Mouse (Mus musculus) splenic B cell, adult 2 months (primary cell): ENCODE results near the gene Wbp11.
"Not testable (repeated sequence)": the region's sequence is repeated elsewhere in the genome, so short reads cannot be mapped to it uniquely, and the experiment has no call there.

ENCODE experiments used
- DNase-seq: peaks from one replicate; pipeline ENCODE4 v3.0.0-alpha.2; 2011; ENCODE audit warnings: low read depth, low spot score
- H3K27me3 ChIP-seq: 2 replicates; pipeline ENCODE4 v1.6.1; 2012; ENCODE audit warnings: mild to moderate bottlenecking, low read length, moderate library complexity, mixed read lengths; ENCODE audit not compliant: control insufficient read depth, poor library complexity, insufficient read depth, severe bottlenecking
- H3K36me3 ChIP-seq: 2 replicates; pipeline ENCODE4 v1.6.1; 2012; ENCODE audit warnings: mild to moderate bottlenecking, low read length, moderate library complexity, mixed read lengths; ENCODE audit not compliant: control insufficient read depth, poor library complexity, insufficient read depth, severe bottlenecking

The Wbp11 gene

GRCm38 (mm10) chr6:136803093-136803738 is 24.8 kb downstream of the Wbp11 start:
- DNase-seq, result no peak
- Histone ChIP-seq H3K27me3 (no peaks in the 10 kb centered on the region), H3K36me3 (no peaks in the 10 kb centered on the region)

DNA sequence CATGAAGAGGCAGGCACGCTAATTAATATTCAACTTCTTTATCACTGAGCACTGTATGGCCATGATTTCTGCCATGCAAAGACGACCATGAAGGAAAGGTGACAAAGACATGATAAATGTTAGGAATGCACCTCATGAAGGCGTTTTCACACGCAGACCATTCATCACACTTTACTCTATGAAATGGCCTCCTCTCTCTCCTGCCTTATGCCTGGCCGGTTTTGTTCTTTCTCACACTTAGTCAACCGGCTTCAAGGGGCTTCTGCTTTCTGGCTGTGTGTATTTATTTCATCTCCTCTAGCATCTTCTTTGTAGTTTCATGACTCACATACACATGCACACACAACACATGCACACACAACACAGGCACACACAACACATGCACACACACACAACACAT is 26.8 kb downstream of the Wbp11 start:
- Histone ChIP-seq H3K27me3 (no peaks in the 10 kb centered on the region), H3K36me3 (no peaks in the 10 kb centered on the region)
- no peak for DNase-seq

DNA sequence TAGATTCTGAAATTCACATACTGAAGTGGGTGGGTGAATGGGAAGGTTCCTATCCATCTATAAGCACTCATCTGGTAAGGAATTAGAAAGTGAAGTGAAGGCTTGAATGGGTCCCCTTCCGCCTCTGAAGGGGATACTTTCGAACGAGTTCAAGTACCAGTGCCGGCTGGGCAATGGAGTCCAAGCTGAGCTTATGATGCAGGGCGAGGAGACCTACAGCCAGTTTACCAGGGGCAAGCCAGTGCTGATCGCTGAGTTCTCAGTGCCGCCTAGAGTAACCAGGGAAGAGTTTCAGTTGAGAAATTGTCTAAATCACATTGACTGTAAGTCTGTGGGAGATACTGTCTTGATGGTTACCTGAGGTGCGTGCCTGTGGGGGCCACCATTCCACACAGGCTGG is 27.3 kb downstream of the Wbp11 start:
- no peaks in the 10 kb centered on the region for H3K27me3 ChIP-seq
- no peaks in the 10 kb centered on the region for H3K36me3 ChIP-seq
- no peak for DNase-seq

DNA sequence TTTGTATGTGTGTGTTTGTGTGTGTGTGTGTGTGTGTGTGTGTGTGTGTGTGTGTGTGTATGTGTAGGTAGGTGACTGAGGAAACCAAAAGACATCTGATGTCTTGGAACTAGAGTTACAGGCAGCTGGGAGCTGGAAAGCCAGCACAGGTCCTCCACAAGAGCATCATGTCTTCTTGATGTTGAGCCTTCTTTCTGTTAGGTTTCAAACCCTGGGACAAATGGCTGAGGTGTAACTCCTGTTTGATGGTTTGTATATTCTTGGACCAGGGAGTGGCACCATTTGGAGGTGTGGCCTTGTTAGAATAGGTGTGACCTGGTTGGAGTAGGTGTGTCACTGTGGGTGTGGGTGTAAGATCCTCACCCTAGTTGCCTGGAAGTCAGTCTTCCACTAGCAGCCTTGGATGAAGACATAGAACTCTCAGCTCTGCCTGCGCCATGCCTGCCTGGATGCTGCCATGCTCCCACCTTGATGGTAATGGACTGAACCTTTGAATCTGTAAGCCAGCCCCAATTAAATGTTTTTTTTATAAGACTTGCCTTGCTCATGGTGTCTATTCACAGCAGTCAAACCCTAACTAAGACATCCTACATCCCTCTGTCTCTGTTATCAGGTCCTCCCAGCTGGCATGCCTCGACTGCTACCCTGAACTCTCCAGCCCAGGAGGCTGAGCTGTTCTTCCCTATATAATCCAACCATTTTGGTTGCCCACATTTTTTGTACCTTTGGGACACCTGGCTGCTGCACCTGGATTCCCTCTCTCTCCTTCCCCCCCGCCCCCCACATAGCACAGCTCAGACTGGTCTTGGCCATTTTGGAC is 29.9 kb downstream of the Wbp11 start:
- not testable (repeated sequence) for H3K27me3 ChIP-seq, H3K36me3 ChIP-seq, DNase-seq

DNA sequence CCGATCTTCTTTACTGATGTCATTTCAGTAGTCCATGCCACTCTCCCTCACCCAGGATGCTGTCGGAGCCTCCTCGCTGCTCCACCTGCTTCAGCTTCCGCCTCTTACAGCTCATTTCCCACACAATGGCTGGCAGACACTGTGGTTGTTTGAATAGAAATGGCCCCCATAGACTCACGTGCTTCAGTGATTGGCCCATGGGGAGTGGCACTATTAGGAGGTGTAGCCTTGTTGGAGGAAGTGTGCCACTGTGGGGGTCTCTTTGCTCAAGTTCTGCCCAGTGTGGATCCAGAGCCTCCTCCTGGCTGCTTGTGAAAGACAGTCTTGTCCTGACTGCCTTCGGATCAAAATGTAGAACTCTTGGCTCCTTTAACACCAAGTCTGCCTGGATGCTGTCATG is 32.2 kb downstream of the Wbp11 start:
- Histone ChIP-seq H3K36me3 (no peaks in the 10 kb centered on the region), H3K27me3 (0 out of 2 replicates have a peak, but pooled peaks cover 3% of the 10 kb centered on the region)
- no peak for DNase-seq

DNA sequence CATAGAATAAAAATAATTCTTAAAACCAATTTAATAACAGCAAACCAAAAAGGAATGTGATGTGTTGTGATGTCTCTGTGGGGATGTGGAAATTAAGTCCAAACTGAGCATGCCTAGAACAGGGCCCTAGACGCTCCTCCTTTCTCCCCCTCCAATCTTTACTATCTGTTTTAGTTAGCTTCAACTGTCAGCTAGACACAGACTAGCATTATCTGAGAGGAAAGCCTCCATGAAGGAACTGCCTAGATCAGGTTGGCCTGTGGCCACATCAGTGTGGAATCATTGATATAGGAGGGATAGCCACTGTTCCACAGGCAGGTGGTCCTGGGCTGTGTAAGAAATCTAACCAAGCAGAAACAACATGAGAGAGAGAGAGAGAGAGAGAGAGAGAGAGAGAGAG is 32.9 kb downstream of the Wbp11 start:
- no peak for DNase-seq
- no peaks in the 10 kb centered on the region for H3K36me3 ChIP-seq
- 0 out of 2 replicates have a peak, but pooled peaks cover 3% of the 10 kb centered on the region for H3K27me3 ChIP-seq

GRCm38 (mm10) chr6:136793831-136794525 is 34.1 kb downstream of the Wbp11 start:
- peak; percentile 24 for DNase-seq
- Histone ChIP-seq H3K36me3 (no peaks in the 10 kb centered on the region), H3K27me3 (0 out of 2 replicates have a peak, but pooled peaks cover 3% of the 10 kb centered on the region)

DNA sequence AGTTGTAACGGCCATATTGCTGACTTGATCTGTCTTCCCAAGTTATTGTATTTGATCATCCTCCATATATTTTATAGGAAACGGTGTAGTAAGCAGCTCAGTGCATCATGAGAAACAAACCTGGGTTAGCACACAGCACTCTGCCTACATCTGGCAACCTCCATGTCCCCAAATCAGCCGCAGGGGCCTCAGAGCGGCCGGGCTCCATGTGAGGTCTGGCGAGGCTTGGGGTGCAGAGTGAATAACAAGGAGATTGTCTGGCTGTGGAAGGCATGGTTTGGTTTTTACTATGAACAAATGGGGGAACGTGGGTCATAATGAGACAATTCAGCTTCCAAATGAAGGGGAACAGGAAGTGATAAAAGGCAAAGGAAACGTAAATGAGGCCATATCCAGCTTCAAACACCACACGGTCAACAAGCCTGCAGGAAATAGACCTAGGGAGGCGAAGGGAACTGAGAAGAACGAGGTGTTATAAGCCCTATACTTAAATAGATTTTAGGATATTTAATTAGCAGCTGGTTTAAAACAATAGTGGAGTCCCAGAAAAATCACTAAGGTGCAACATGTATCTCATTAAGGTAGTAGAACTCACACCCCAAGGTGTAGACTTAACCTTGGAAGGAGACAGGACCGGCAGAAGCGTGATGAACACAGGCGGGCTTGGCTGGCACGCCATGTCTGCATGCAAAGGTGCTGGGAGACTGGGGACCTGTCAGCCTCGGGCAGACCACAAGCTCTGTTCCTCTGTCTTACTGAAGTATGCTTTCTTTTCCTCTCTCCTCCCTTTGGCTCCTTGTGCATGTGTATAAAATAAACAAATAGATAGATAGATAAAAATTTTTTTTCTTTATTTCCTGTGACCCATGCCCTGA is 34.9 kb downstream of the Wbp11 start:
- Histone ChIP-seq H3K27me3 (0 out of 2 replicates have a peak, but pooled peaks cover 3% of the 10 kb centered on the region), H3K36me3 (no peaks in the 10 kb centered on the region)
- peak; percentile 23 for DNase-seq

DNA sequence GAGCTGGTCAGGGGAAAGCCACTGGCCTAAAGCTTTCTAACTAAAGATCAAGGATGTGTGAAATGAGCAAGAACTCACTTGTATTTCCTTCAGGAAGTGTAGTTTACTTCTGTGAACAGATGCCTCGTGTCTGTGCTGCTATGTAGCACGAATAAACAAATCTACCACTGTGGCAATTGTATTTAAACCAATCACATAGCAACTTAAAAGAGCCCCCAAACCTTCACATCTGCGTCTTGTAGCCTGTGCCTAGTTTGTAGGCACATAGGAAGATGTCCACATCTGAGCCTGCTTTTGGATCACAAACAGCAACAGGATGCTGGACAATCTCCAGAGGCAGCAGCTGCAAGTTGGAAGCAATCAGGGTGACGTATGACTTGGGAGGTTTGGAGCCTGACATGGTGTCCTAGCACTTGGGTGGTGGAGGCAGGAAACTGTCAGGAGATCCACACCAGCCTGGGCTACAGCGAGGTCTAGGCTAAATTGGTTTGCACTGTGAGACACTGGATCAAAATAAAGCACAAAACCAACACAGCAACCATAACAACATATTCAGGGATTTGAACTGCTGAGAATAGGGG is 38.6 kb downstream of the Wbp11 start:
- Histone ChIP-seq H3K27me3 (0 out of 2 replicates have a peak, but pooled peaks cover 3% of the 10 kb centered on the region), H3K36me3 (no peaks in the 10 kb centered on the region)
- no peak for DNase-seq

DNA sequence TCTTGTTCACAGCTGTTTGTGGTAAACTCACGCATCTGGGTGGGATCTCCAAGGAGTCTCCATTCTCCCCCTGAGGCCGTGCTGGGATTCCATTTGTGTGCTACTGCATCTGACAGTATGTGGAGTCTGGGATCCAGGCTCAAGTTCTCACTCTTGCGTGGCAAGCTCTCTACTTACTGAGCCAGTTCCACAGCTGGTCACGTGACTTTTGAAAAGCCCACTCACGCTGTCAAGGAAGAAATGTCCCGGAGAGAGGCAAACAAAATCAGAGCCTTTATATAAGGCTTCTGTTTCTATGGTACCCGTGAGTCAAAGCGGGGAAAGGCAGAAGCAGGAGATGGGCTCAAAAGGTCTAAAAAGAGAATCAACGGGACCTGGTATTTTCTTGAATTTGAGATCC is 45.3 kb downstream of the Wbp11 start:
- no peaks in the 10 kb centered on the region for H3K36me3 ChIP-seq
- no peak for DNase-seq
- no peaks in the 10 kb centered on the region for H3K27me3 ChIP-seq

DNA sequence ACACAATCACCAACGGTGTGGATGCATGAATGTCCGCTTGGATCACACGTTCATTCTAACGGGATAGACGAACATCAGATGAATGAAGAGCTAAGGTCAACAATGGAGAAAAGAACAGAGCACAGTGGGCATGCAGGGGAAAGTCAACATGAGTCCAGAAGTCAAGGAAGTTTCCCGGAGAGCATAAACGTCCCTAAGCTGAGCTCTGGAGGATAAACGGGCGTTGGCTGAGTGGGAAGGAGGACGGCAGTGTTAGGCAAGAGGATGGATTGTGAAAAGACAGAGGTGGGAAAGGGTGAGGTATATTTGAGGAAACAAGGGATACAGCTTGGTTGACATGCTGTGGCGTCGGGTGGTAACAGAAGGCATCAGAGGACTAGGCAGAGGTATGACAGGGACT is 45.9 kb downstream of the Wbp11 start:
- no peaks in the 10 kb centered on the region for H3K36me3 ChIP-seq
- no peak for DNase-seq
- H3K27me3 ChIP-seq, result no peaks in the 10 kb centered on the region

DNA sequence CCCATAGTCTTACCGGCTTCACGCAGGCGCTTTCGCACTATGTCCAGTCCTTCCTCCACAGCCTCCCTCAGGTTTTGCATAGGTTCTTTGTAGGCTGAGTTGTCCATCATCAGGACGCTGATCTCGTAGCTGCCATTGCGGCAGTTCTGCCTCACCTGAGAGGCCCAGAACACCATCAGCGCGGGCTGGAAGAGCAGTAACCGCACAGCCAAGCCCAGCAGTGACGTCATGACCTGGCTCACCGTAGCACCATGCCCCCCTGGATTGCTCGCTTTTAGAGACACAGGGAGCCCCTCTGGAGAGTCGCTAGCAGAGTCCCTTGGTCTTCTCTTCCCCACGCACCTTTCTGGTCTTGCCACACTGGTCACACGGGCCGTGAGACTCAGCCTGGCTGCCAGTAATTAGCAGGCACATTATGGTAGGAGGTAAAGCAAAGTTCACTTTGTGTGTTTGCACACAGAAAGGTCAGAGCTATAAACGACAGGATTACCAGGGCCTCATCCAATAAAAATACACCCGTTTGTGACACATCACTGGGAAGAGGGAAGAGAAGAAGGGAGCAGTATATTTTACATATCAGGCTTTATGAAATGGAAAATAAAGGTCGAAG is 46.6 kb downstream of the Wbp11 start, which contains the start of gene Gucy2c:
TSS of gene Gucy2c (minus strand) at position 389 of the 610 bp plus-strand sequence.
- Histone ChIP-seq H3K36me3 (no peaks in the 10 kb centered on the region), H3K27me3 (no peaks in the 10 kb centered on the region)
- no peak for DNase-seq

DNA sequence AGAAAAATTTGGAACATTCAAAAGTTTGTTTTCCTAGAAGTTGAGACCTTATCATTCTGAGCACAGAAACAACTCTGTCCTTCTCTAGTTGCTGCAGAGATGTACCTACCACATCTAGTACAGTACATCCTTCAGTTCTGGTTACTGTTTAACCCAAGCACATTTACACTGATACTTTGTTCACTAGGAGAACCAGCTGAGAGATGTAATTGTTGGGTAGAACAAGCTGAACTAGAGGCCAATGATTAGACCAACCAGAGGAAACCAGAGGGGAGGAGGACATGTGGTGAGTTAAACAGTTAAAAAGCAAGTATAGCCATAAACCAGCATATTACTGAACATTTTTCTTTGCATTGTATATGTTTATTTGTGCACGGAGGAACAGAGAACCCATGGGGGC is 51.6 kb downstream of the Wbp11 start:
- Histone ChIP-seq H3K36me3 (no peaks in the 10 kb centered on the region), H3K27me3 (no peaks in the 10 kb centered on the region; the same call in 1 of the 2 replicates)
- DNase-seq, result no peak

DNA sequence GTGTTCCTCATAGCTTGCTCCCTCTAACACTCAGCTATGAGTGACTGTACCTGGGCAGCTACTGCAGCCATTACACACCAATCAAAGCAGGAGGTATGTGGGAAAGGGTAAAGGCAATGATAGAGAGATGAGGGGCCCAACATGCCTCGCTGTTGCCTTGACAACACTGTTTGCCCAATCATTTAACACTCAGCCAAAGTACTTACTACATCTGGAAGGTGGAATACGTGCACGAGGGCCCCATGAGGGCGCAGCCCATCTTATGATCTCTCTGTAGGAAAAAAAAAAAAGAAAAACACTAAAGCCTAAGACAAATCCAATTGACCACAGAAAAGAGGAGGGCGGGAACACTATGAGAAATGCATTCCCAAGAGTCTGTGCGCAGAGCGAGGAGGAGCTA is 58.2 kb downstream of the Wbp11 start:
- no peak for DNase-seq
- Histone ChIP-seq H3K27me3 (no peaks in the 10 kb centered on the region), H3K36me3 (no peaks in the 10 kb centered on the region)
